Mouse (Mus musculus) forebrain, postnatal 0 days (tissue): Measurements from ENCODE around the gene Smarcal1. TPM values are rescaled to one million over a fixed set of nuclear protein-coding genes. Genes with fewer than 3 reads are reported as not detected.

ENCODE experiments used
- ATAC-seq: fragments of 200-750 bp; cut with Nextera tagmentation; 2 replicates; pipeline ENCODE4 v1.8.0; 2017; ENCODE audit warnings: mild to moderate bottlenecking, moderate library complexity
- DNase-seq: peaks from one replicate; pipeline ENCODE4 v3.0.0-alpha.2; 2015
- H3K27ac ChIP-seq: fragments of 300-500 bp; sonication (generic); 2 replicates; pipeline ENCODE4 v1.5.1; 2014; ENCODE audit warnings: low read depth, mild to moderate bottlenecking, antibody characterized with exemption, low read length, moderate library complexity, mixed read lengths
- H3K27me3 ChIP-seq: fragments of 300-500 bp; sonication (generic); 2 replicates; pipeline ENCODE4 v1.6.1; 2014; ENCODE audit warnings: mild to moderate bottlenecking, low read length, mixed read lengths; ENCODE audit not compliant: insufficient read depth
- H3K36me3 ChIP-seq: fragments of 300-500 bp; sonication (generic); 2 replicates; pipeline ENCODE4 v1.6.1; 2014; ENCODE audit warnings: mild to moderate bottlenecking, moderate library complexity; ENCODE audit not compliant: insufficient read depth
- H3K4me1 ChIP-seq: fragments of 300-500 bp; sonication (generic); 2 replicates; pipeline ENCODE4 v1.6.1; 2014; ENCODE audit warnings: antibody characterized with exemption; ENCODE audit not compliant: insufficient read depth
- H3K4me2 ChIP-seq: fragments of 300-500 bp; sonication (generic); 2 replicates; pipeline ENCODE4 v1.6.1; 2014; ENCODE audit warnings: low read depth, mild to moderate bottlenecking, moderate library complexity
- H3K4me3 ChIP-seq: fragments of 300-500 bp; sonication (generic); 2 replicates; pipeline ENCODE4 v1.5.1; 2014; ENCODE audit warnings: low read depth, low read length, mixed read lengths
- H3K9ac ChIP-seq: fragments of 300-500 bp; sonication (generic); 2 replicates; pipeline ENCODE4 v1.6.1; 2014; ENCODE audit warnings: mild to moderate bottlenecking
- H3K9me3 ChIP-seq: fragments of 300-500 bp; sonication (generic); 2 replicates; pipeline ENCODE4 v1.6.1; 2016; ENCODE audit warnings: low read length
- CTCF ChIP-seq: sonication (generic); IDR thresholded peaks from 2 replicates; pipeline ENCODE4 v1.5.1; 2016; ENCODE audit warnings: antibody characterized with exemption, control low read depth, low read depth
- WGBS: fragments of 180-500 bp; shearing (Covaris S2); extraction: QIAGEN DNeasy Blood & Tissue Kit; methylation state at CpG from one replicate; pipeline ENCODE4 v1.1.7; 2014; 5-methylcytosine and 5-hydroxymethylcytosine counted together
- polyA plus RNA-seq: library from polyadenylated mRNA; unstranded; fragments of >200 nt; fragmentation: Nextera tagmentation; extraction: Ambion mirVana; gene quantifications from 2 replicates; pipeline ENCODE4 v1.2.1, GENCODE M21; 2015
- total RNA-seq: library from RNA; depleted of rRNA; stranded (reverse); fragments of >200 nt; gene quantifications from 2 replicates; pipeline ENCODE4 v1.2.3, GENCODE M21; 2014

Smarcal1 gene
- total and polyA plus RNA-seq, 2 experiments from 2014 or later, result 19.0 to 43.7 TPM

- H3K36me3 ChIP-seq, result peaks cover 54% of the 10 kb centered on the region
- no peak overlapping the region for H3K4me3 ChIP-seq
- no peak for TF ChIP-seq CTCF
- DNase-seq (no peak), ATAC-seq (no peak)
- H3K27ac ChIP-seq, result no peak overlapping the region
- no peaks in the 10 kb centered on the region for H3K9me3 ChIP-seq
- no peak overlapping the region for H3K9ac ChIP-seq
- WGBS, result 86% methylated on average over 2 of the region's 2 CpGs
- no peak overlapping the region for H3K4me2 ChIP-seq
- H3K4me1 ChIP-seq, result peaks cover 12% of the 10 kb centered on the region
- no peaks in the 10 kb centered on the region for H3K27me3 ChIP-seq
Observed at GRCm38 (mm10) chr1:72588763-72589162, 5.7 kb downstream of the Smarcal1 start.

- Histone ChIP-seq H3K4me3 (no peak overlapping the region), H3K9me3 (no peaks in the 10 kb centered on the region), H3K27me3 (no peaks in the 10 kb centered on the region), H3K4me1 (peaks cover 4% of the 10 kb centered on the region), H3K4me2 (no peak overlapping the region), H3K9ac (no peak overlapping the region), H3K36me3 (peaks cover 62% of the 10 kb centered on the region), H3K27ac (no peak overlapping the region)
- no peak for TF ChIP-seq CTCF
- 56% methylated on average over 4 of the region's 4 CpGs for WGBS
- DNase-seq, result no peak
- ATAC-seq, result no peak
Observed at GRCm38 (mm10) chr1:72590636-72591035, 7.6 kb downstream of the Smarcal1 start.

- no peak for ATAC-seq
- 87% methylated on average over 3 of the region's 3 CpGs for WGBS
- Histone ChIP-seq H3K4me1 (peaks cover 4% of the 10 kb centered on the region; the same call in 1 of the 2 replicates), H3K27me3 (no peaks in the 10 kb centered on the region), H3K36me3 (peaks cover 69% of the 10 kb centered on the region), H3K4me2 (no peak overlapping the region), H3K4me3 (no peak overlapping the region), H3K27ac (no peak overlapping the region), H3K9me3 (no peaks in the 10 kb centered on the region), H3K9ac (no peak overlapping the region)
- no peak for TF ChIP-seq CTCF
- no peak for DNase-seq
Observed at GRCm38 (mm10) chr1:72592350-72592749, 9.3 kb downstream of the Smarcal1 start.

GRCm38 (mm10) chr1:72593340-72593951, 10.4 kb downstream of the Smarcal1 start:
- Histone ChIP-seq H3K27me3 (no peaks in the 10 kb centered on the region), H3K9me3 (no peaks in the 10 kb centered on the region), H3K4me1 (peaks cover 4% of the 10 kb centered on the region; the same call in 1 of the 2 replicates), H3K27ac (0 out of 2 replicates have a peak overlapping the region, but pooled peaks have one; percentile 57), H3K36me3 (peaks cover 68% of the 10 kb centered on the region), H3K9ac (no peak overlapping the region), H3K4me2 (no peak overlapping the region), H3K4me3 (no peak overlapping the region)
- 50% methylated on average over 20 of the region's 20 CpGs for WGBS
- 0 out of 2 replicates have a peak, but pooled peaks have one; percentile 14 for TF ChIP-seq CTCF
- peak; percentile 83 for ATAC-seq
- DNase-seq, result peak; percentile 58

- no peak for TF ChIP-seq CTCF
- no peak overlapping the region for H3K4me2 ChIP-seq
- 92% methylated on average over 12 of the region's 12 CpGs for WGBS
- H3K9me3 ChIP-seq, result no peaks in the 10 kb centered on the region
- H3K4me1 ChIP-seq, result peaks cover 4% of the 10 kb centered on the region; the same call in 1 of the 2 replicates
- H3K9ac ChIP-seq, result no peak overlapping the region
- ATAC-seq (no peak), DNase-seq (no peak)
- peaks cover 75% of the 10 kb centered on the region for H3K36me3 ChIP-seq
- no peak overlapping the region for H3K27ac ChIP-seq
- no peaks in the 10 kb centered on the region for H3K27me3 ChIP-seq
- no peak overlapping the region for H3K4me3 ChIP-seq
Observed at GRCm38 (mm10) chr1:72595686-72596085, 12.6 kb downstream of the Smarcal1 start.

GRCm38 (mm10) chr1:72596231-72596630, 13.2 kb downstream of the Smarcal1 start:
- Histone ChIP-seq H3K4me2 (no peak overlapping the region), H3K36me3 (peaks cover 75% of the 10 kb centered on the region), H3K27ac (0 out of 2 replicates have a peak overlapping the region, but pooled peaks have one; percentile 4), H3K9me3 (no peaks in the 10 kb centered on the region), H3K4me1 (peaks cover 4% of the 10 kb centered on the region; the same call in 1 of the 2 replicates), H3K9ac (no peak overlapping the region), H3K4me3 (no peak overlapping the region), H3K27me3 (no peaks in the 10 kb centered on the region)
- no peak for TF ChIP-seq CTCF
- WGBS, result 83% methylated on average over 5 of the region's 5 CpGs
- ATAC-seq (no peak), DNase-seq (no peak)
